Mouse (Mus musculus) bone marrow, adult 2 months (tissue): ENCODE measurements around the gene Skap2. TPM values are rescaled to one million over a fixed set of nuclear protein-coding genes. Genes with fewer than 3 reads are reported as not detected.

ENCODE experiments used
- H3K27ac ChIP-seq: fragments of 200-500 bp; 2 replicates; pipeline ENCODE4 v1.5.1; 2012; ENCODE audit warnings: low read depth, mild to moderate bottlenecking, control low read depth, inconsistent platforms, low read length; ENCODE audit not compliant: control insufficient read depth, poor library complexity, insufficient read depth
- H3K4me1 ChIP-seq: fragments of 200-500 bp; 2 replicates; pipeline ENCODE4 v1.6.1; 2011; ENCODE audit warnings: low read length; ENCODE audit not compliant: control insufficient read depth, insufficient read depth
- H3K4me3 ChIP-seq: fragments of 200-500 bp; replicated peaks from 2 replicates; pipeline ENCODE3; 2011; ENCODE audit warnings: mild to moderate bottlenecking, low read depth, low read length, control low read depth; ENCODE audit not compliant: control insufficient read depth
- CTCF ChIP-seq: fragments of 200-500 bp; IDR thresholded peaks from 2 replicates; pipeline ENCODE4 v1.5.1; 2011; ENCODE audit warnings: low read length, control low read depth; ENCODE audit not compliant: control insufficient read depth, insufficient read depth
- POLR2A ChIP-seq: fragments of 200-500 bp; IDR thresholded peaks from 2 replicates; pipeline ENCODE4 v1.6.1; 2011; ENCODE audit warnings: low read depth, mild to moderate bottlenecking, control low read depth, low read length, borderline replicate concordance; ENCODE audit not compliant: control insufficient read depth
- WGBS: fragments of 180-500 bp; shearing (Covaris S2); methylation state at CpG from one replicate; pipeline ENCODE4 v1.1.7; 2018; 5-methylcytosine and 5-hydroxymethylcytosine counted together
- polyA plus RNA-seq: library from polyadenylated mRNA; stranded (reverse); fragments of >200 nt; gene quantifications from 2 replicates; pipeline ENCODE4 v1.2.4, GENCODE M21; 2011; ENCODE audit warnings: low replicate concordance; ENCODE audit not compliant: missing spikeins, insufficient read depth, insufficient read length

Skap2 gene
- 65.0 and 102 TPM in 2 replicates for polyA plus RNA-seq

- Histone ChIP-seq H3K4me3 (peak within 1 kb of the TSS; percentile 94), H3K4me1 (no peaks in the 10 kb centered on the region), H3K27ac (peak within 1 kb of the TSS; percentile 77)
- TF ChIP-seq POLR2A = peak; percentile 71; the same call in 1 of the 2 replicates
- no peak for TF ChIP-seq CTCF
- 1% methylated on average over 51 of the region's 51 CpGs for WGBS
Measured at GRCm38 (mm10) chr6:52012409-52013244, at the start of gene Skap2. Gene Skap2 (minus strand): TSS chr6:52012549.

GRCm38 (mm10) chr6:52058899-52059448, 46.6 kb upstream of the Skap2 start:
- WGBS = 90% methylated on average over 10 of the region's 10 CpGs
- H3K4me1 ChIP-seq = no peaks in the 10 kb centered on the region
- no peak overlapping the region for H3K27ac ChIP-seq
- no peak for TF ChIP-seq CTCF
- no peak for TF ChIP-seq POLR2A
- no peak overlapping the region for H3K4me3 ChIP-seq

GRCm38 (mm10) chr6:52058120-52058519, 45.8 kb upstream of the Skap2 start:
- no peaks in the 10 kb centered on the region for H3K4me1 ChIP-seq
- H3K27ac ChIP-seq = no peak overlapping the region
- 28% methylated on average over 5 of the region's 5 CpGs for WGBS
- TF ChIP-seq CTCF = no peak
- TF ChIP-seq POLR2A = no peak
- H3K4me3 ChIP-seq = no peak overlapping the region

DNA sequence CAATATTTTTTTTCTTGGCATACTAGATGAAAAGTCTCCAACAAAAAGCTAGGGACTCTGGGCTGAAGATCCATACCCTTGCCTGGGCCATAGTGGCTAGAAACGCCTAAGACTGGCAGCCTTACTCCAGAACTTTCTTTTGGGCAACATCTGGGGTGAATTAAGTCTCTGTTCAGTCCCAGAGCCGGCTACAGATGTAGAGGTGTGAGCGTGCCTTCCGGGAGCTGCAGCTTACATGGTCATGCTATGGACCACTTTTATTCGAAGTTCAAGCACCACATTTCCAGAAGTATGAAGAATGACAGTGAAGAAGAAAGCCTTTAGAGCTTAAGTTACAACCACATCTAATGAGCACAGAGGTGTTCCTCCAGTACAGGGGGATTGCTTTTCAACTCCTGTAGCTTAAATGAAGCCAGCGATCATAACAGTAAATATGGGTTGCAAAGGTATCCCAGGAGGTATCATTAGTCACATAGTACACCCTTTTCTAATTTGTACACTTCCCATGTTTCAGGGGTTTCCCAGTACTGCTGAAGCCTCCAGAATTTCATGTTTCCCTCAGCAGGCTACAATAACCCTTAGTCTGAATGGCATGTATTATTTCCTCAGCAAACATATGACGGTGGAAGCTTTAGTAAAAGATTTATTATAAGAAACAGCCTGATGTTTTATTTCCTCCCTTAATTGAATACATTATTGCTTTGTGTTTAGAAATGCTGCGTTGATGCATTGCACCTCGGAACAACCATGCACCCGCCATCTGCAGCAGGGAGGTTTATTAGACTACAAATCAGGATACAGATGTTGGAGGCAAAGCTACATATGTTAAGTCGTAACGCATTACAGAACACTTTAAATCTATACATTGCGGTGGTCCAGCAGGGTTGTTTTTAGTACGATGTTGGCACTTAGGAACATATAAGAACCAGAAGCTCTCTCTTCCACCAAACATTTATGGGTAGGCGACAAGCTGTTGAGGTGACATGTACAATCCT, 41.5 kb upstream of the Skap2 start:
- Histone ChIP-seq H3K4me1 (no peaks in the 10 kb centered on the region), H3K4me3 (no peak overlapping the region), H3K27ac (no peak overlapping the region)
- TF ChIP-seq POLR2A (no peak), CTCF (no peak)
- WGBS = 83% methylated on average over 15 of the region's 15 CpGs

DNA sequence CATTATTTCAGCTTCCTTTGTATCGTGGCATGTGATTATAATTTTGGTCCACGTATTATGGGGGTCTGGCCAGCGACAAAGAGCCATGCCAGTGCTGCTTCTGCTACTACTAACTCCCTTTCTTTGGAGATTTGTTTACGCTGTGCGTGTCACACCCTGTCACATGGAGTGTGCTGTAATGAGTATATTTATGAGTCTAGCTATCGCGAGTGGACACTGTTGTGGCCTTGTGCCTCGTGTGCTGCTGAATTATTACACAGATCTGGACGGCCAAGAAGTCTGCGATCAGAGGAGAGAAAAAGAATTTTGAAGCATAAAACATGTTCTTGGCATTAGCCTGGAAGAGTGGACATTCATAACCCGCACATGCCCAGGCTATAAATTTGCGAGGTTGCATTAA, 37.7 kb upstream of the Skap2 start:
- H3K27ac ChIP-seq = no peak overlapping the region
- 88% methylated on average over 12 of the region's 12 CpGs for WGBS
- H3K4me3 ChIP-seq = no peak overlapping the region
- TF ChIP-seq POLR2A (no peak), CTCF (no peak)
- H3K4me1 ChIP-seq = no peaks in the 10 kb centered on the region

DNA sequence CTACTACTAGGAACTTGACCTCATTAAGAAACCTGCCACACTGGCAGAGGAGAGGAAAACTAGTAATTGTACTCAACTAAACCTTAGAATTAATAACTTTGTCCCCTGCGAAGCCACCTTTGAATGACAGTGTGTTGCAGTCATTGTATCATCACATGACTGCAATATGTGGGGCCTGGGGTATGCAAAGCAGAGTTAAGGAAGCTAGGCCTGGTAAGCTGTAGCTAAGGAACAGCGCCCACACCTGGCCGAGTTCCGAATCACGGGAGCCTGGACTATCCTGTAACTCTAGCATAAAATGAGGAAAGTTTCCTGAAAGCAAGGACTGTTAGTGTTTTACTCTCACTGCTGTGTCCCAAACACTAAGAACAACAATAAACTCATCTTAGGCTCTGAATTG, 33.2 kb upstream of the Skap2 start:
- WGBS = 61% methylated on average over 5 of the region's 5 CpGs
- Histone ChIP-seq H3K4me1 (no peaks in the 10 kb centered on the region), H3K27ac (no peak overlapping the region), H3K4me3 (no peak overlapping the region)
- peak; percentile 39; the same call in 1 of the 2 replicates for TF ChIP-seq CTCF
- no peak for TF ChIP-seq POLR2A

DNA sequence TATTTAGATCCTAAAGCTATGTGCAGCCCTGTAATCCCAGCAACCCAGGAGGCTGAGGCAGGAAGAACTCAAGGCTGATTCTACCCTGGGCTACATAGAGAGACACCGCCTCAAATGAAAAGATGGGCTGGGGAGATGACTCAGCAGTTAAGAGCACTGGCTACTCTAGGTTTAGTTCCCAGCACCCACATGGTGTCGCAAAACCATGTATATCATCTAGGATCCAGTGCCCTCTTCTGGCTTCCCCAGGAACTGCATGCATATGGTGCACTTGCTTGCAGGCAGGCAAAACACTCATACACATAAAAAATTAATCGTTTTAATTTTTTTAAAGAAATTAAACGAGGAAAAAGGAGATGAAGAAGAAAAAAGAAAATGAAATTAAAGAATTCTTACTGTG, 23.7 kb upstream of the Skap2 start:
- TF ChIP-seq POLR2A (no peak), CTCF (peak; percentile 45; the same call in 1 of the 2 replicates)
- 77% methylated on average over 4 of the region's 4 CpGs for WGBS

DNA sequence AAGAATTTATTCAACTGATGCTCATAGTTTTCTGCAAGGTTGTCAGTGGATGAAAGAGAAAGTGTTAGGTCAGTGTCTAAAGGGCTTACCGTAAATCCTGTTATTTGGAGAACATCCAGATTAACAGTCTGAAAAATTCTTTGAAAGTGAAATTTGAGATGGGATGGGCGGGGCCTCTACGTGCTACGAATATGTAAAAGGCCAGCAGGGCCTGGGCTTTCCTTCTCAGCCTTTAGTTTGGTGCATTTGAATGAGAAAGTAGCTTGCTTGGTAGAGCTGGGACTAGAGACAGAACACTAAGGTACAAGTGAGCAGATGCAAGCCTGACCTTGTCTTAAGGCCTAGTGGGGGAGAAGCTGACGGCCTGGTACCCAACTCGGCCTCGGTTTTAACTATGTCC, 18.8 kb upstream of the Skap2 start:
- 64% methylated on average over 7 of the region's 7 CpGs for WGBS
- Histone ChIP-seq H3K4me3 (no peak overlapping the region), H3K4me1 (no peaks in the 10 kb centered on the region), H3K27ac (no peak overlapping the region)
- TF ChIP-seq POLR2A (no peak), CTCF (no peak)

More for the DNA sequence above, 23.7 kb upstream of the Skap2 start:
- H3K4me3 ChIP-seq = no peak overlapping the region
- H3K27ac ChIP-seq = no peak overlapping the region
- no peaks in the 10 kb centered on the region for H3K4me1 ChIP-seq
